Mouse (Mus musculus) intestine, embryonic 16.5 days (tissue): ENCODE measurements around the gene Rpl14. TPM values are rescaled to one million over a fixed set of nuclear protein-coding genes. Genes with fewer than 3 reads are reported as not detected.
A peak's percentile ranks its signal among the peaks of the same experiment; 100 is the strongest.
"Not testable (repeated sequence)": the region's sequence is repeated elsewhere in the genome, so short reads cannot be mapped to it uniquely, and the experiment has no call there.

Source experiments
- ATAC-seq: fragments of 200-750 bp; cut with Nextera tagmentation; 2 replicates; pipeline ENCODE4 v1.8.0; 2017; ENCODE audit warnings: moderate TSS enrichment, moderate library complexity
- H3K27ac ChIP-seq: fragments of 300-500 bp; sonication (generic); 2 replicates; pipeline ENCODE4 v1.5.1; 2014; ENCODE audit warnings: mild to moderate bottlenecking, low read length
- H3K27me3 ChIP-seq: fragments of 300-500 bp; sonication (generic); replicated peaks from 2 replicates; pipeline ENCODE4 v1.6.1; 2014; ENCODE audit warnings: low read length, control low read depth, mixed read lengths; ENCODE audit not compliant: control insufficient read depth, insufficient read depth
- H3K36me3 ChIP-seq: fragments of 300-500 bp; sonication (generic); 2 replicates; pipeline ENCODE4 v1.6.1; 2014; ENCODE audit warnings: low read length, control low read depth; ENCODE audit not compliant: control insufficient read depth, insufficient read depth
- H3K4me1 ChIP-seq: fragments of 300-500 bp; sonication (generic); 2 replicates; pipeline ENCODE4 v1.6.1; 2014; ENCODE audit warnings: low read length, control low read depth, mixed read lengths; ENCODE audit not compliant: control insufficient read depth, insufficient read depth
- H3K4me2 ChIP-seq: fragments of 300-500 bp; sonication (generic); 2 replicates; pipeline ENCODE4 v1.6.1; 2014; ENCODE audit warnings: low read depth, low read length, control low read depth
- H3K4me3 ChIP-seq: fragments of 300-500 bp; sonication (generic); 2 replicates; pipeline ENCODE4 v1.5.1; 2014; ENCODE audit warnings: mild to moderate bottlenecking, low read length
- H3K9ac ChIP-seq: fragments of 300-500 bp; sonication (generic); 2 replicates; pipeline ENCODE4 v1.6.1; 2014; ENCODE audit warnings: low read depth, low read length
- H3K9me3 ChIP-seq: fragments of 300-500 bp; sonication (generic); 2 replicates; pipeline ENCODE4 v1.6.1; 2016; ENCODE audit warnings: low read length, control low read depth; ENCODE audit not compliant: control insufficient read depth
- WGBS: fragments of 180-500 bp; shearing (Covaris S2); extraction: QIAGEN DNeasy Blood & Tissue Kit; methylation state at CpG from one replicate; pipeline ENCODE4 v1.1.7; 2014; 5-methylcytosine and 5-hydroxymethylcytosine counted together
- polyA plus RNA-seq: library from polyadenylated mRNA; unstranded; fragments of >200 nt; fragmentation: Nextera tagmentation; extraction: Ambion mirVana; gene quantifications from 2 replicates; pipeline ENCODE4 v1.2.1, GENCODE M21; 2015

Rpl14 gene
- 753 and 789 TPM in 2 replicates for polyA plus RNA-seq

DNA sequence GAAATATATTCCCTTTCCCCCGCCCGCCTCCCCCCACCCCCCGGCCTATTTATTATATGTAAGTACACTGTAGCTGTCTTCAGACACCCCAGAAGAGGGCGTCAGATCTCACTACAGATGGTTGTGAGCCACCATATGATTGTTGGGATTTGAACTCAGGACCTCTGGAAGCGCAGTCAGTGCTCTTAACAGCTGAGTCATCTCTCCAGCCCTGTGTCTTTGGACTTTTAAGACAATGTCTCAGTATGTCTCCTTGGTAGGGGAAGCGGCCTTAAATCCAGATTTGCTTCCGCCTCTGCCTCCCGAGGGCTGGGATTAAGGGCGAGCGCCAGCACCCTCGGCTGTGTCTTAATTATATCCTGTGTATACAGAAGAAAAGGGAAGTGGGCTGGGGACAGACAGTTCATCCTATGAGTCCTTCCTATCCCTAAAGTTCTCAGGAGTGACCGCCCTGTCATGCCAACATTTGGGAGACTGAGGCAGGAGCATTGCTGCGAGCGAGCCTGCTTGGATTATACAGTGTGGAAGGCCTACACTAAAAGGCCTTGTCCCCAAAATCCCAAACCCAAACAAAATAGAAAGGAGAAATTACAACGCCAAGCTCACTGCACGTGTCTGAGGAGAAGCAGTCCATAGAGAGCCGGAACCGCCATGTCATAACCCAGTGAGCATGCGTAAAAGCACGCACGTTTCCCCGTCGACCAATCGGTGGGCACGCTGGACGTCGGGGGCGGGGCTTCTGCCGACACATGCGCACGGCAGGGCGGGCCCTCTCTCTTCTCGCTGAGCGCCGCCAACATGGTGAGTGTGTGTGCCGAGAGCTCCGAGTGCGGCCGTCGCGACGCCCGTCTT, at the start of gene Rpl14:
Gene Rpl14, plus strand, starts transcription at position 704 of the 852 bp plus-strand sequence.
- no peaks in the 10 kb centered on the region for H3K27me3 ChIP-seq
- H3K36me3 ChIP-seq, result peaks cover 17% of the 10 kb centered on the region; the same call in 1 of the 2 replicates
- H3K27ac ChIP-seq, result peak within 1 kb of the TSS; percentile 79
- peak within 1 kb of the TSS; percentile 93 for H3K4me3 ChIP-seq
- peak within 1 kb of the TSS; percentile 92 for H3K9ac ChIP-seq
- ATAC-seq, result peak; percentile 97
- 4% methylated on average over 43 of the region's 43 CpGs for WGBS
- H3K4me2 ChIP-seq, result peak within 1 kb of the TSS; percentile 86
- H3K9me3 ChIP-seq, result no peaks in the 10 kb centered on the region
- peaks cover 10% of the 10 kb centered on the region for H3K4me1 ChIP-seq

DNA sequence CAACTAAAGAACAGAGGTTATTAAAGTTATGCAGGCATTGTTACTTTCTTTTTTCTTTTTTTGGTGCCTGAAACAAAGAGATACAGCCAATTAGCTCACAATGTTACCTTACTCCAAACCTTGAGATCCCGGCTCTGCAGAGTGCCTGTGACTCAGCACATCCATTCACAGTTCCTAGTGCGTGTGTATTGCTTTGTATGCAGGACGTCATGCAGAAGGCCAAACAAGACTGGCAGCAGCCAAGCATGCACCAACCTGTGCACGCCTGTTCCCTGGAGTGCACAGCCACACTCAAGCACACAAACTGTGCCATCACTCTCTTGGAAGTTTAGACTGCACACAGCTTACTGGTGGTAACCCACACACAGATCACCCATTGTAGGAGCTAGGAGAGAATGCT, 44.0 kb upstream of the Rpl14 start:
- Histone ChIP-seq H3K27me3 (no peaks in the 10 kb centered on the region), H3K36me3 (no peaks in the 10 kb centered on the region), H3K9ac (no peak overlapping the region), H3K4me3 (no peak overlapping the region), H3K4me2 (no peak overlapping the region), H3K27ac (no peak overlapping the region), H3K9me3 (no peaks in the 10 kb centered on the region), H3K4me1 (no peaks in the 10 kb centered on the region)
- ATAC-seq, result no peak
- WGBS, result 77% methylated on average over 4 of the region's 4 CpGs

DNA sequence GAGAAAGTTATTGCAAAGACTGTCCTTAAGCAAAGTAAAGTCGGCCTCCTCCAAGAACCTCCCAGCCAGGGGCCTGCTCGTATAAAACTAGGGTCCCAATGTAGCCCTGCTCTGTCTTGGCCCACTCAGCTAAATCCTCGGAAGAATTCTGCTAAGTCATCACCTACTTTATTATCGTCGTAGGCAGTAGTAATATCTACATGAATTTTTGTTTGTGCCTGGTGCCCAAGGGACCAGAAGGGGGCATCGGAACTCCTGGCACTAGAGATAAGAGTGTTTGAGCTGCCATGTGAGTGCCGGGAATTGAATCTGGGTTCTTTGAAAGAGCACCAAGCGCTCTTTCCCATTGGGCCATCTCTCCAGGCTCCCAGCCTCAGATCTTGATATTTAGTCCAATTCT, 43.3 kb upstream of the Rpl14 start:
- Histone ChIP-seq H3K27ac (no peak overlapping the region), H3K36me3 (no peaks in the 10 kb centered on the region), H3K4me2 (no peak overlapping the region), H3K27me3 (no peaks in the 10 kb centered on the region), H3K9me3 (no peaks in the 10 kb centered on the region), H3K4me3 (no peak overlapping the region), H3K9ac (no peak overlapping the region), H3K4me1 (no peaks in the 10 kb centered on the region)
- no peak for ATAC-seq
- 95% methylated on average over 8 of the region's 8 CpGs for WGBS

DNA sequence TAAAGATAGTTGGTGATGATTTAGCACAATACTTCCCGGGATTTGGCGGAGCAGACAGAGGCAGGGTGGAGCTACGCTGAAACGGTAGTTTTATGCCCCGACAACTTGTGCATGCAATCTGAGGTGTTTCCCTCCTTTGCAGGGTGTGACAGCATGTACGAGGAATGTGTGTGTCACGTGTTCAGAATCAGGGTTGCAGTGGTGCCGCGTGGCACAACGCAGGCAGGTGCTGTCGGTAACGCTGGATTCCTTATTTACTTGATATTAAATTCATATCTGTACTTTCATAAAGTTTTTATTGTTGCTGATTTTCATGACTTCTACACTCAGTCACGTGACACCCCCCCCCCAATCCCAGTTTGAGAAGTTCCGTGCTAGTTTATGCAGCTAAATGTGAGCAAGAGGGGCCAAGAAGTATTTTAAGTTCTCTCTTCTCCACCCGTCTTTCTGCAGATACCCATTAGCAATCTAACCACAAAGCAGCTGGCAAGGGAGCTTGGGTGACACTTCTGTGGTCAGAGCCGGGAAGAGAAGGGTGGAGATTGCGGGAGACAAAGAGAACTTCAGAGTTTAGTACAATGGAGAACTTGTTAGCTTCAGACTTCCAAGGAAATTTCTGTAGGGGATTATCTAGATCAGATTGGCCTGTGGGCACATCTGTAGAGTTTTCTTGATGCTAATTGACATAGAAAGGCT, 42.3 kb upstream of the Rpl14 start:
- WGBS, result 84% methylated on average over 17 of the region's 17 CpGs
- no peak overlapping the region for H3K4me3 ChIP-seq
- no peak for ATAC-seq
- no peaks in the 10 kb centered on the region for H3K36me3 ChIP-seq
- H3K9ac ChIP-seq, result no peak overlapping the region
- no peaks in the 10 kb centered on the region for H3K4me1 ChIP-seq
- no peaks in the 10 kb centered on the region for H3K27me3 ChIP-seq
- no peaks in the 10 kb centered on the region for H3K9me3 ChIP-seq
- H3K27ac ChIP-seq, result no peak overlapping the region
- H3K4me2 ChIP-seq, result no peak overlapping the region

DNA sequence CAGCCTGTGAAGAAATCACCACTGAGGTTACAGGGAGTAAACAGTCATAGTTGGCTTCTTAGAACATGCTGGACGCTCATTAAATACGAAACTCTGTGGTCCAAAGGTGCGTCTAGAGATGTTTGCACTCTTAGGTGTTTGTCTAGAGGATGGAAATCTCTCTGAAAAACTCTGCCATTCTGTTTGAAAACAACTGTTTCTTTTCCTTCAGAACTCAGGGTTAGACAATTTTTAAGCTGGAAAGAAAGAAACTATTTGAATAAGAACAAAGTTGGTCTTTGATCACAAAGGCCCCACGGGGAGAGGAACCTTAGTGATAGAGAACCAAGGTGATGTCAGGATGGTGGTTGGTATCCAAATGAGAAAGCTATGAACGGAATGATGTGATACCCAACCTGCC, 40.8 kb upstream of the Rpl14 start:
- Histone ChIP-seq H3K36me3 (no peaks in the 10 kb centered on the region), H3K4me3 (no peak overlapping the region), H3K4me2 (no peak overlapping the region), H3K9ac (no peak overlapping the region), H3K9me3 (no peaks in the 10 kb centered on the region), H3K27me3 (no peaks in the 10 kb centered on the region), H3K4me1 (no peaks in the 10 kb centered on the region), H3K27ac (no peak overlapping the region)
- 76% methylated on average over 5 of the region's 5 CpGs for WGBS
- ATAC-seq, result no peak

GRCm38 (mm10) chr9:120532062-120532461, 39.2 kb upstream of the Rpl14 start:
- H3K27ac ChIP-seq, result no peak overlapping the region
- no peaks in the 10 kb centered on the region for H3K27me3 ChIP-seq
- no peak overlapping the region for H3K9ac ChIP-seq
- 73% methylated on average over 6 of the region's 6 CpGs for WGBS
- no peak for ATAC-seq
- no peaks in the 10 kb centered on the region for H3K9me3 ChIP-seq
- H3K4me1 ChIP-seq, result no peaks in the 10 kb centered on the region
- no peak overlapping the region for H3K4me3 ChIP-seq
- H3K36me3 ChIP-seq, result no peaks in the 10 kb centered on the region
- H3K4me2 ChIP-seq, result no peak overlapping the region

DNA sequence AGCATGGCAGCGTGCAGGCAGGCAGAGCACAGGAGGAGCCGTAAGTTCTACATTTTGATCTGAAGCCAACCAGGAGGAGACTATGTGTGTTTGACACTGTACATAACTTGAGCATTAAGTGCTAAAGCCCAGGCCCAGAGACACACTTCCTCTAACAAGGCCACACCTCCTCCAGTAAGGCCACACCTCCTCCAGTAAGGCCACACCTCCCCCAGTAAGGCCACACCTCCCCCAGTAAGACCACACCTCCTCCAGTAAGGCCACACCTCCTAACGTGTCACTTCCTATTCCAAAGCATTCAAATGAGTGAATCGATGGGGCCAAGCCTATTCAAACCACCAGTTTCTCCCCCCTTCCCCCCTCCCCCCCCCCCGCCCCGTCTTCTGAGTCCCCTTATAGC, 38.6 kb upstream of the Rpl14 start:
- Histone ChIP-seq H3K9ac (no peak overlapping the region), H3K4me3 (no peak overlapping the region), H3K27me3 (no peaks in the 10 kb centered on the region), H3K4me2 (no peak overlapping the region), H3K9me3 (no peaks in the 10 kb centered on the region), H3K36me3 (no peaks in the 10 kb centered on the region), H3K4me1 (no peaks in the 10 kb centered on the region), H3K27ac (no peak overlapping the region)
- ATAC-seq, result no peak
- WGBS, result 85% methylated on average over 6 of the region's 6 CpGs

DNA sequence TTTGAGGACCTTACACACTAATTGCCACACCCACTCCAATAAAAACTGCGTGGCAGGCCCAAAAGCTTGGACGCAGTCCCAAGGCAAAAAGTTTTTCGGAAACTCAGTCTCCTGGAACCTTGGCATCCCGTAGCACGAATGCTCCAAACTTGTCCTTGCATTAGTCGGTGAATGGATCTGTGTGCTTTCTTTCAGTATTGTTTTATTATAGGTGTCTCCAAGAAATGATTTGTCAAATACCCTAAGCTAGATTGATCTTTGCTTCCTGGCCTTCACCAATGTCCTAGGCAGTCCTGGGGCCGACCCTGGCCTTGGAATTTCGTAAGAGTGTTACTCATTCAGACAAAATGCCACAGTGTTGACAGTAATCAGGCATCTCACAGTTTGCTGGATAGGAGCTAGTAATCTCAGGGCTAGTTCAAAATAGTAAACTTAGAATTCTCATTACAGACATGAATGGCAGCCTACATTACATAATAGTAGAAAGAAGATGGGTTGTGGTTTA, 37.7 kb upstream of the Rpl14 start:
- H3K9me3 ChIP-seq, H3K27ac ChIP-seq, ATAC-seq, H3K36me3 ChIP-seq, H3K4me3 ChIP-seq, H3K4me1 ChIP-seq, H3K27me3 ChIP-seq, H3K4me2 ChIP-seq, H3K9ac ChIP-seq: not testable (repeated sequence)
- 95% methylated on average over 8 of the region's 8 CpGs for WGBS

- Histone ChIP-seq H3K9ac (peak within 1 kb of the TSS; percentile 65), H3K9me3 (no peaks in the 10 kb centered on the region), H3K4me2 (peak within 1 kb of the TSS; percentile 81), H3K4me3 (peak within 1 kb of the TSS; percentile 51), H3K36me3 (no peaks in the 10 kb centered on the region), H3K27ac (no peak within 1 kb of the TSS), H3K27me3 (peaks cover 10% of the 10 kb centered on the region; the same call in 1 of the 2 replicates), H3K4me1 (peaks cover 8% of the 10 kb centered on the region; the same call in 1 of the 2 replicates)
- WGBS, result under 1% methylated on average over 28 of the region's 31 CpGs
- peak; percentile 79 for ATAC-seq
Measured at GRCm38 (mm10) chr9:120539662-120540251, 31.5 kb upstream of the Rpl14 start, which contains the start of gene Entpd3. Gene Entpd3 (plus strand): TSS chr9:120539818.
